Mouse (Mus musculus): Measurements from ENCODE around the gene Scgb1c1. TPM values are rescaled to one million over a fixed set of nuclear protein-coding genes. Genes with fewer than 3 reads are reported as not detected.
A peak's percentile ranks its signal among the peaks of the same experiment; 100 is the strongest.
"Not testable (repeated sequence)": the region's sequence is repeated elsewhere in the genome, so short reads cannot be mapped to it uniquely, and the experiment has no call there.

The Scgb1c1 gene
- total RNA-seq, 2 experiments from 2014 or later, result not detected

DNA sequence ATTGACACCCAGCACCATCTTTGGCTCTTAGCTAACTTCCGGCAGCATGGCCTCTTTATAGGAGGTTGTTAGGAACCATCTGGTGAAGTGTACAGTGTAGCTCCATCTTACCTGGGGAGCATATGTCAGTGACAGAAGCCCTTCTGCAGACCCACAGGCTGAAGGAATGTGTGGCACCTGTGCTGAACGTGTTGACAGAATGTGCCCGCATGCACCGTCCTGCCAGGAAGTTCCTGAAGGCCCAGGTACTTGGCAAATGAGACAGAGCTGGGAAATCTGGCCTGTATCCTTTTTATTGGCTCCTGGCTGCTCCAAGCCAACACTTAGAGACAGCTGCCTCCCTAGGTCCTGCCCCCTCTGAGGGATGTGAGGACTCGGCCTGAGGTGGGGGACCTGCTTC lies 15.4 kb downstream of the Scgb1c1 start:
- intact Hi-C loops (cut with DNase I), result no loop called here
- DNase-seq (ENCODE audit: low spot score in 2 of 2), result no peak

- intact Hi-C loops (cut with DNase I), result no loop called here
- no peak for DNase-seq (ENCODE audit: low spot score in 2 of 2)
Observed at GRCm38 (mm10) chr7:140864761-140865160, 19.4 kb downstream of the Scgb1c1 start.

DNA sequence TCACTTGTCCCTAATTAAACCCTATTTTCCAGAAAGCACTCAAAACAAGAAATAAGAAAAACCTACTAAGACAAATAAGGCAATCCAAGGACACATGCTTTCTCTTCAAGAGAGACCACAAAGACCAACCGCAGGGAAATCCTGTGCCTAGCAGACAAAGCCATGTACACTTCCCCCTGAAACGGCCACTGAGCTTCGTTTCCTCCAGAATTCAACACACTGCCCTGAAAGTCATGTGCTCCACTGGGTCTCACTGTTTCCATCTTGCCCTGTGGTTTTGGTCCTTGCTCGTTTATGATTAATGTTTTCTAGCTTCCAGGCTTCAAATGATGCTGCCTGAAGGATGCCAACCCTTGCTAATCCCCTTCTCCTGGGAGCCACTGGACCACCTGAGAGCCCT lies 28.9 kb downstream of the Scgb1c1 start:
- intact Hi-C loops (cut with DNase I), result no loop called here
- DNase-seq (ENCODE audit: low spot score in 2 of 2), result no peak

DNA sequence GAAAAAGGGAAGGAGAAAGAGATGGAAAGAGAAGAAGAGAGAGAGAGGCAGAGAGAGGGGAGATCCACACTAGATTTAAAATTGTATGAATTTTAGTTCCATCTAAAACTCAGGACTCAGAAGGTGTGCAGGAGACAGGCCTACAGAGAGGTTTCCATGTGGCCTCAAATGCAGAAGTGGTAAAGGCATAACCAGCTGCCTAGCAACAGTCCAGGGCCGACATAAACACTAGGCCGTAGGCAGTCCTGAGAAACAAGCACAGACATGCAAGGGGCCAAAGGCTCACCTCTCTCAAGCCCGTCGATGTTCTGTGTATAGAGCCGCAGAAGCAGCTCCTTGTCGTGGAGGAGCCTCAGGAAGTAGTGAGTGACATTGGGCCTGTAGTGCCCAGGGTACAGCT lies 32.0 kb downstream of the Scgb1c1 start:
- DNase-seq (ENCODE audit: low spot score in 2 of 2), result no peak
- intact Hi-C loops (cut with DNase I), result no loop called here

- DNase-seq (ENCODE audit: low spot score in 2 of 2), result no peak
Observed at GRCm38 (mm10) chr7:140879355-140879754, 34.0 kb downstream of the Scgb1c1 start.

GRCm38 (mm10) chr7:140880419-140880818 lies 35.1 kb downstream of the Scgb1c1 start:
- intact Hi-C loops (cut with DNase I), result no loop called here
- no peak for DNase-seq (ENCODE audit: low spot score in 2 of 2)

More at GRCm38 (mm10) chr7:140879355-140879754, 34.0 kb downstream of the Scgb1c1 start:
- intact Hi-C loops (cut with DNase I), result no loop called here

GRCm38 (mm10) chr7:140880865-140881515 lies 35.6 kb downstream of the Scgb1c1 start:
- intact Hi-C loops (cut with DNase I), result no loop called here
- no peak for DNase-seq (ENCODE audit: low spot score in 2 of 2)

DNA sequence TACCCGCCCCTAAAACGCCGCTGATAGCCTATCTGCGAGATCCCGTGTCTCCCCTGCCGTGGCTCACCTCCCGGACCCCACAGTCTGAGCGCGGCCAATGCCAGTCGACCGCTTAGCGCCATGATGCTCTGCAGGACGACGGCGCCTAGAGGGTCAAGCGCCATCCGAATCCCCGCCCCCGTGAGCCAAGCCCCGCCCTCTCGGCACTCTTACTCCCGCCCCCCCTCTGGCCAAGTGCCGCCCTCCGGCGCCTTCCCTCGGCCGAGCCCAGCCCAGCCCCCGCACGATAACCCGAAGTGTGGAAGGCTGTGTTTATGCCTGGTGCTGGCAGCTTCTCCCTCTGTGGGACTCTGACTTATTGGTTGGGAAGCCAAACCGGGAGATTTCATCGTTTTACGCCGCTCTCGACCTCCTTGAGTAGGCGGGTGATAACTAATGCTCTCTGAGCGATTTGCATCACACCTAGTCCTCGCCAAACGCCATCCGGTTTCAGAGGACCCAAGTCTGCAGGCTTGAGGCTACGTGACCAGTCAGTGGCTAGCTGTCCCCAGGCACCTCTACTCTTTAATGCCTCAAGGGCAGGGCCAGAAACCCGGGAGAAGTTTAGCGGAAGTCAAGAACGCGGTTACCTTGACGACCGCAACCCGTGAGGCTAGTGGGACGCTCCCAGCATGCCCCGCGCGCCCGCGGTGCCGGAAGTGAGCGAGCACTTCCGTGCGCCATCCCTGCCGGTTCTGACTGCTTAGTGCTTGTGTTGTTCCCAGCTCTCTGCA lies 36.5 kb downstream of the Scgb1c1 start, which contains the start of the genes Psmd13 and Sirt3:
Gene Psmd13 (plus strand): TSS at position 273 of the 773 bp plus-strand sequence.
Gene Sirt3 (minus strand): TSS at position 614 of the 773 bp plus-strand sequence.
- DNase-seq (ENCODE audit: low spot score in 2 of 2), result peak; percentile 96
- intact Hi-C loops (cut with DNase I), result loop anchor here (1.0 kb wide), 1 partner anchor 26 kb away; the partner anchor contains the start of genes Gm45785 and Ric8a

GRCm38 (mm10) chr7:140882469-140882803 lies 37.1 kb downstream of the Scgb1c1 start:
- intact Hi-C loops (cut with DNase I), result loop anchor here (1.0 kb wide), 1 partner anchor 26 kb away; the partner anchor contains the start of genes Gm45785 and Ric8a
- DNase-seq (ENCODE audit: low spot score in 2 of 2), result no peak

- intact Hi-C loops (cut with DNase I); DNase-seq (ENCODE audit: low spot score in 2 of 2): not testable (repeated sequence)
Observed at GRCm38 (mm10) chr7:140890636-140891035, 45.3 kb downstream of the Scgb1c1 start.

DNA sequence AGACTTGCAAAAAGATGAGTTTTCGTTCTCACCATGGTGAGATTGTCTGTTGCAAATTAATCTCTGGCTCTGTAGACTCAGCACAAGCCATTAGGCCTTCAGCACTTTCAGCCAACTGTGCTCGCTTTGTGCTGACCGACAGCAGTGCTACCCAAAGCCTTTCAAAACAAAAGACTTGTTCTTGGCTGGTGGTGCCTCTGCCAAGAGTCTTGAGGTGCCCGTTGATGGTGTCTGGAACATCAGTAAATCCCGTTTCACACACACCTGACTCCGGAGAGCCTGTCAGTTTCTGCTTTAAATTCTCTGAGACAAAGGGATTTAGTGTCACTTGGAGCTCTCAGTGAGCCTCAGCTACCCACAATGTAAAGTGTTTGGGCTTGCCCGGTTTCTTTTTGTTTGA lies 48.7 kb downstream of the Scgb1c1 start:
- intact Hi-C loops (cut with DNase I), result no loop called here
- no peak for DNase-seq (ENCODE audit: low spot score in 2 of 2)

DNA sequence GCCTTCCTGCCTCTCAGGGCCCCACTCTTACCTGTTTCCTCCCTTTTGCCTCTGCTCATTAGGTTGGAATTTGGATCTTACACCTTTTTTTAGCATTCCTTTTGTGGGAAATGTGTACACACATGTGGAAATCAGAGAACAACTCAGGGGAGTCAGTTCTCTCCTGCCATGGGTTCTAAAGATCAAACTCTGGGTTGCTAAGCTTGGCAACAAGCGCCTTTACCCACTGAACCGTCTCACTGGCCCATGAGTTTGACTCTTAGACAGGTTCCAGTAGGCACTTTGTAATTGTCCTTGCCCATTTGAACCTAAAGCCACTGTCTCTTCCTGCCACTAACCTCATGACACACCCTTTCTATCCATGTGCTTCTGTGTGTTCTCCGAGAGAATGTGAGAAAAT lies 49.3 kb downstream of the Scgb1c1 start:
- intact Hi-C loops (cut with DNase I), result no loop called here
- no peak for DNase-seq (ENCODE audit: low spot score in 2 of 2)

Other genes starting within 250 kb of the Scgb1c1 start
- gene Olfr46, start 244.3 kb upstream of the Scgb1c1 start, total RNA-seq (2021), result under 1 TPM in 1 of 2 experiments, not detected in 1; 0.04 TPM
- gene Olfr61, start 216.6 kb upstream of the Scgb1c1 start, total RNA-seq (2021), result not detected
- not detected for gene Olfr53, start 199.1 kb upstream of the Scgb1c1 start, total RNA-seq (2021)
- under 1 TPM; 0.06 to 0.07 TPM for gene Olfr539, start 185.6 kb upstream of the Scgb1c1 start, total RNA-seq (2021)
- not detected for gene Olfr45, start 163.6 kb upstream of the Scgb1c1 start, total RNA-seq (2021)
- not detected for gene Olfr541, start 148.3 kb upstream of the Scgb1c1 start, total RNA-seq (2021)
- gene Cyp2e1, start 81.8 kb upstream of the Scgb1c1 start, total RNA-seq (2021), result not detected
- under 1 TPM; 0.24 to 0.38 TPM for gene Syce1, start 57.7 kb upstream of the Scgb1c1 start, total RNA-seq (2021)
- 10 to 100 TPM; 15.3 to 16.3 TPM for gene Zfp941, start 23.4 kb upstream of the Scgb1c1 start, total RNA-seq (2021)
- 1 to 10 TPM; 1.1 to 1.5 TPM for gene Urah, start 10.5 kb upstream of the Scgb1c1 start, total RNA-seq (2021)
- gene Odf3, start 2.3 kb downstream of the Scgb1c1 start, total RNA-seq (2021), result not detected
- gene Gm45785, start 10.8 kb downstream of the Scgb1c1 start, total RNA-seq (2021), result under 1 TPM; 0.93 to 0.99 TPM
- 10 to 100 TPM; 77.1 to 81.7 TPM for gene Ric8a, start 11.4 kb downstream of the Scgb1c1 start, total RNA-seq (2021)
- 10 to 100 TPM; 25.4 to 27.2 TPM for gene Bet1l, start 12.0 kb downstream of the Scgb1c1 start, total RNA-seq (2021)
- gene Psmd13, start 36.4 kb downstream of the Scgb1c1 start, total RNA-seq (2021), result 100 to 1,000 TPM; 128 to 133 TPM
- 10 to 100 TPM; 66.2 to 67.2 TPM for gene Sirt3, start 36.8 kb downstream of the Scgb1c1 start, total RNA-seq (2021)
- 1 to 10 TPM in 1 of 2 experiments, not detected in 1; 1.6 TPM for gene Cox8b, start 54.9 kb downstream of the Scgb1c1 start, total RNA-seq (2021)
- under 1 TPM; 0.36 to 0.37 TPM for gene Nlrp6, start 75.4 kb downstream of the Scgb1c1 start, total RNA-seq (2021)
- 1 to 10 TPM; 3.8 to 3.9 TPM for gene Pgghg, start 95.8 kb downstream of the Scgb1c1 start, total RNA-seq (2021)
- not detected for gene Ifitm5, start 104.7 kb downstream of the Scgb1c1 start, total RNA-seq (2021)
- not detected for gene Gm45717, start 110.4 kb downstream of the Scgb1c1 start, total RNA-seq (2021)
- 10 to 100 TPM; 11.5 to 15.0 TPM for gene Ifitm2, start 110.4 kb downstream of the Scgb1c1 start, total RNA-seq (2021)
- gene Ifitm1, start 121.7 kb downstream of the Scgb1c1 start, total RNA-seq (2021), result 1 to 10 TPM; 4.7 to 4.9 TPM
- gene Ifitm3, start 165.2 kb downstream of the Scgb1c1 start, total RNA-seq (2021), result 10 to 100 TPM in 1 of 2 experiments, 1 to 10 TPM in 1; 9.1 to 10.3 TPM
- gene Ifitm6, start 172.4 kb downstream of the Scgb1c1 start, total RNA-seq (2021), result not detected
- gene Gm17387, start 183.6 kb downstream of the Scgb1c1 start, total RNA-seq (2021), result not detected
- gene B4galnt4, start 215.6 kb downstream of the Scgb1c1 start, total RNA-seq (2021), result 10 to 100 TPM; 92.9 to 93.9 TPM
- gene Pkp3, start 232.7 kb downstream of the Scgb1c1 start, total RNA-seq (2021), result under 1 TPM in 1 of 2 experiments, not detected in 1; 0.55 TPM